Mouse (Mus musculus) urinary bladder, postnatal 4 days (tissue): ENCODE measurements around the gene Mapk3.

ENCODE experiments used
- DNase-seq, 2 experiments: peaks; one replicate each; pipeline ENCODE4 v3.0.0; 2021 to 2022; ENCODE audit warnings: low spot score in 2 of 2

The Mapk3 gene

DNA sequence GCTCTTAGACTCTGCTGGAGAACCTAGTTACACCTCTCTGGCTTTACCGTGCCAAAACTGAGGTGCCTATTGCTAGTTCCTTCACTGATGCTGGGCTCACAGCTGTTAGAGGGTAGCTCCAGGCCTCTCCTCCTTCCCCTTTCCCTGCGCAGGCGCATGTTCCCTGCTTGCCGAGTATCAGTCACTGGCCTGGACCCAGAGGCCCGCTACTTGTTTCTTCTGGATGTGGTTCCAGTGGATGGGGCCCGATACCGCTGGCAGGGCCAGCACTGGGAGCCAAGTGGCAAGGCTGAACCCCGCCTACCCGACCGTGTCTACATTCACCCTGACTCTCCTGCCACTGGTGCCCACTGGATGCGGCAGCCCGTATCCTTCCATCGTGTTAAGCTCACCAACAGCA lies 23.3 kb downstream of the Mapk3 start:
- DNase-seq: no peak

- DNase-seq: no peak
These were observed 25.1 kb downstream of the Mapk3 start for GRCm38 (mm10) chr7:126784469-126784868.

- no peak for DNase-seq
These were observed 25.7 kb downstream of the Mapk3 start for GRCm38 (mm10) chr7:126785056-126785455.

- no peak for DNase-seq
These were observed 26.7 kb downstream of the Mapk3 start for GRCm38 (mm10) chr7:126786142-126786541.

DNA sequence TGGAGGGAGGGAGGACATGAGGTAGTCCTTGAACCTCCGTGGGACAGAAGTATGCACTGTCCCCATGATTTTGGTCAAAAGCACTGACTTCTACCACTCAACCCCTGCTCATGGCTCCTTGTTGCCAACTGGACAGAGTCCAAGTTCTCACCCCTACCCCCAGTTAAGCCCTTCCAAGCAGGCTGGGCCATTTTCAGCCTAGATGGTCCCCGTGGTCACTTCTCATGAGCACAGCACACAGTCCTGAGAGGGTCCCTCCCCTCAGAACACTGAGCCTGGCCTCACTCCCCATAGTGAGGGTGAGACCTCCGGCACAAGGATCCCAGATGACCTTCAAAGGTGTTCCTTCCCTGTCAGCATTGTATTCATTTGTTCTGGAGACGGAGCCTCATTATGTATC lies 29.7 kb downstream of the Mapk3 start:
- no peak for DNase-seq

GRCm38 (mm10) chr7:126791851-126792720 lies 32.7 kb downstream of the Mapk3 start, which contains the start of gene Ppp4c:
Gene Ppp4c (minus strand): TSS chr7:126792496.
- peak; percentile 95 to 98 for DNase-seq

GRCm38 (mm10) chr7:126792721-126793443 lies 33.5 kb downstream of the Mapk3 start:
- DNase-seq: no peak

GRCm38 (mm10) chr7:126793456-126794270 lies 34.3 kb downstream of the Mapk3 start:
- DNase-seq: no peak

DNA sequence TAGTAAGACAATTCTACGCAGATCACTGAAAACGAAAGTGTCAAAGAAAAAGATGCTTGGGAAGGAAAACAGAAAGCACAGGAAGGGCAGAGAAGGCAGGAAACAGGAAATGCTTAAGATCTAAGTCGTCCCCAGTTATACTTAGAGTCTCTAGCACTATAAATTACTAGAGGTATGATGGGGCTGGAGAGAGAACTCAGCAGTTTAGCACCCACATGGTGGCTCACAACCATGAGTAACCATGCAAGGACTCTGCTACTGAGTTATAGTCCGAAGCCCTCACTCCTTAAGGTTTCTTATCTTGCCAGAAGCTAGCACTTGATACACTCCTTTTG lies 34.8 kb downstream of the Mapk3 start:
- no peak for DNase-seq

- no peak for DNase-seq
These were observed 36.3 kb downstream of the Mapk3 start for GRCm38 (mm10) chr7:126795387-126796317.

DNA sequence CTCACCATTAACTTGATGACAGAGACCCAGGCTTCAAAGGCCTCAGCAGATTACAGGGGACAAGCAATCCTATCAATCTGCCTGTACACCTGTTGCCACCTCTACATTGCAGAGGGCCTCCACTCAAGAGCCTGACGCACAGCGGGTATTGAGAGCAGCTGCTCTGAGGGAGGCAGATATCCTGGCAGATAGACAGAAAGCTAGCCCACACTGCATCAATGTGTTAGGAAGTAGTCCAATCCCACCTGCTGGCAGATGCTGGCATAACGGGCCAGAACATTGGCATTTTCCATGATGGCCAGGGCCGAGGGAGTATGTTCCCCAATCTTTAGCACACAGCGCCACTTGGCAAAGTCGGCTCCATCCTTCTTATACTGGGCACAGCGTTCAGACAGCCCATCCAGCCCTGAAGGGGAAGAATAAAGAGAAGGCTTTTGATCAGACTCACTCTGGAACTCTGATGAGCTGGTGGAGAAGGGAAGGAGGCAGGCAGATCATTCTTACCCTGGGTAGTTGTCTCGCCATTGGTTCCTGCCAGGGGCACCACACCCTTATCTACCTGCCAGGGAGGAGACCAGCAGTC lies 37.0 kb downstream of the Mapk3 start:
- DNase-seq: no peak

GRCm38 (mm10) chr7:126797411-126798126 lies 38.2 kb downstream of the Mapk3 start, which contains the start of gene Fam57b:
Gene Fam57b (plus strand): TSS chr7:126797668.
- DNase-seq: no peak

- DNase-seq: no peak
These were observed 39.0 kb downstream of the Mapk3 start for GRCm38 (mm10) chr7:126798127-126799049.

DNA sequence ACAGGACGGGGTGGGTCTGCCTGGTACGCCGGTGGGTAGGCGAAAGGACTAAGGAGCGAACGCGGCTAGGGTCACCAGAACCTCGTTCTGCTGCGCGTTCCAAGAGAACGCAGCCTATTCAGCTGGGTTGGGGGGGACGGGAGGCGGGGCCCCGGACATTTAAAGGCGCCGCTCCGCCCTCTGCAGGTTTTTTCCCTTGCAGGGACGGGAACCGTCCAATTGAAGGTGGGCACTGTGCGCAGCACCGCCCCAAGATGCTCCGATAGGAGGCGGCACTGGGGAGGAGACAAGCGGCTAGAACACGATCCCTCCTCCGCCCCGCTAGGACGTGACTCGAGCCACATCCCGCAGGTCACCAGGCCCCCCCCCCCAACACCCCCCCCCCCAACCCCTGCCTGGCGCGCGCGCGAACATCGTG lies 39.7 kb downstream of the Mapk3 start:
- peak; percentile 96 to 97 for DNase-seq

GRCm38 (mm10) chr7:126799468-126800268 lies 40.3 kb downstream of the Mapk3 start:
- no peak for DNase-seq

- no peak for DNase-seq
These were observed 41.1 kb downstream of the Mapk3 start for GRCm38 (mm10) chr7:126800269-126801056.

GRCm38 (mm10) chr7:126801057-126801422 lies 41.6 kb downstream of the Mapk3 start:
- no peak for DNase-seq
